Mouse (Mus musculus) G1E (cell line): ENCODE data around the gene Rnf123. TPM values are rescaled to one million over a fixed set of nuclear protein-coding genes. Genes with fewer than 3 reads are reported as not detected.

ENCODE experiments used
- ATAC-seq: 2 replicates; pipeline ENCODE4 v1.8.0; 2016; ENCODE audit warnings: mild to moderate bottlenecking; ENCODE audit not compliant: insufficient number of reproducible peaks, poor library complexity, low FRiP score, severe bottlenecking; ENCODE audit errors: extremely low read depth
- DNase-seq: peaks from one replicate; pipeline ENCODE4 v3.0.0; 2012; ENCODE audit warnings: low spot score
- H3K27me3 ChIP-seq: 2 replicates; pipeline ENCODE4 v1.6.1; 2012; ENCODE audit warnings: mild to moderate bottlenecking, low read length, inconsistent platforms; ENCODE audit not compliant: insufficient read depth
- H3K36me3 ChIP-seq: replicated peaks from 2 replicates; pipeline ENCODE3; 2012; ENCODE audit warnings: mild to moderate bottlenecking, inconsistent platforms
- H3K4me1 ChIP-seq: 2 replicates; pipeline ENCODE4 v1.6.1; 2012; ENCODE audit warnings: low read depth, low read length, inconsistent platforms, mixed read lengths; ENCODE audit not compliant: insufficient read depth
- H3K4me3 ChIP-seq: 2 replicates; pipeline ENCODE4 v1.5.1; 2012; ENCODE audit warnings: low read depth, mild to moderate bottlenecking, inconsistent platforms, low read length, moderate library complexity, mixed read lengths
- H3K9me3 ChIP-seq: replicated peaks from 2 replicates; pipeline ENCODE4 v1.6.1; 2012; ENCODE audit warnings: inconsistent platforms
- CTCF ChIP-seq: IDR thresholded peaks from 2 replicates; pipeline ENCODE4 v1.5.1; 2012; ENCODE audit warnings: low read depth, low read length, inconsistent platforms, mixed read lengths
- GATA1 ChIP-seq: IDR thresholded peaks from 2 replicates; pipeline ENCODE4 v1.6.1; 2012; ENCODE audit warnings: borderline replicate concordance, low read length, inconsistent platforms, mixed read lengths
- GATA2 ChIP-seq: IDR thresholded peaks from 2 replicates; pipeline ENCODE4 v1.6.1; 2012; ENCODE audit warnings: low read depth, low read length, inconsistent platforms, borderline replicate concordance
- POLR2AphosphoS5 ChIP-seq: IDR thresholded peaks from 2 replicates; pipeline ENCODE4 v1.6.1; 2012; ENCODE audit warnings: low read depth, low read length, inconsistent platforms; ENCODE audit not compliant: insufficient replicate concordance
- TAL1 ChIP-seq: conservative IDR thresholded peaks from 2 replicates; pipeline ENCODE4 v1.6.1; 2012; ENCODE audit warnings: low read depth, low read length, inconsistent platforms, mixed read lengths
- polyA plus RNA-seq: library from polyadenylated mRNA; stranded (reverse); fragments of >175 nt; gene quantifications from 2 replicates; pipeline ENCODE4 v1.2.3, GENCODE M21; 2012
- total RNA-seq, 2 experiments: library from RNA; stranded (forward) in 1 of 2; stranded (reverse) in 1 of 2; fragments of 200-1000 nt in 1 of 2; fragments of >200 nt in 1 of 2; fragmentation: Nextera tagmentation in 1 of 2; gene quantifications; 2 replicates each; pipeline ENCODE4 v1.2.3; 2014 to 2017

The Rnf123 gene
- total and polyA plus RNA-seq, 3 experiments: 18.6 to 255 (median 74.5) TPM

GRCm38 (mm10) chr9:108082549-108082948 lies 597 bp downstream of the Rnf123 start:
- DNase-seq (no peak), ATAC-seq (no peak)
- Histone ChIP-seq H3K4me3 (no peak overlapping the region; the same call in 1 of the 2 replicates), H3K9me3 (no peaks in the 10 kb centered on the region), H3K27me3 (no peaks in the 10 kb centered on the region), H3K36me3 (peaks cover 71% of the 10 kb centered on the region), H3K4me1 (peaks cover 87% of the 10 kb centered on the region)
- TF ChIP-seq TAL1: no peak
- TF ChIP-seq CTCF: no peak
- TF ChIP-seq POLR2AphosphoS5: no peak
- no peak for TF ChIP-seq GATA1
- no peak for TF ChIP-seq GATA2

GRCm38 (mm10) chr9:108080168-108080567 lies 3.0 kb downstream of the Rnf123 start, which contains the start of gene Mst1:
TSS of gene Mst1 (plus strand) at chr9:108080436.
- ATAC-seq: peak; percentile 91
- H3K4me1 ChIP-seq: peaks cover 75% of the 10 kb centered on the region

GRCm38 (mm10) chr9:108073141-108073930 lies 9.8 kb downstream of the Rnf123 start:
- ATAC-seq (no peak), DNase-seq (no peak)
- Histone ChIP-seq H3K27me3 (no peaks in the 10 kb centered on the region), H3K4me1 (peaks cover 22% of the 10 kb centered on the region), H3K9me3 (no peaks in the 10 kb centered on the region), H3K4me3 (no peak overlapping the region), H3K36me3 (peaks cover 86% of the 10 kb centered on the region)
- no peak for TF ChIP-seq POLR2AphosphoS5
- TF ChIP-seq TAL1: no peak
- no peak for TF ChIP-seq GATA1
- no peak for TF ChIP-seq CTCF
- no peak for TF ChIP-seq GATA2

More at GRCm38 (mm10) chr9:108080168-108080567, 3.0 kb downstream of the Rnf123 start, which contains the start of gene Mst1:
- TF ChIP-seq GATA1 (no peak), TAL1 (no peak), CTCF (no peak), POLR2AphosphoS5 (no peak)
- DNase-seq: peak; percentile 97
- Histone ChIP-seq H3K9me3 (no peaks in the 10 kb centered on the region), H3K4me3 (peak within 1 kb of the TSS; percentile 88), H3K36me3 (peaks cover 65% of the 10 kb centered on the region), H3K27me3 (no peaks in the 10 kb centered on the region)

GRCm38 (mm10) chr9:108072481-108072924 lies 10.6 kb downstream of the Rnf123 start:
- H3K4me1 ChIP-seq: peaks cover 19% of the 10 kb centered on the region

GRCm38 (mm10) chr9:108071801-108072200 lies 11.3 kb downstream of the Rnf123 start:
- Histone ChIP-seq H3K36me3 (peaks cover 90% of the 10 kb centered on the region), H3K27me3 (no peaks in the 10 kb centered on the region), H3K9me3 (no peaks in the 10 kb centered on the region), H3K4me3 (no peak overlapping the region), H3K4me1 (peaks cover 13% of the 10 kb centered on the region)
- ATAC-seq: no peak
- DNase-seq: no peak
- no peak for TF ChIP-seq GATA1
- TF ChIP-seq TAL1: no peak
- no peak for TF ChIP-seq POLR2AphosphoS5
- no peak for TF ChIP-seq CTCF
- TF ChIP-seq GATA2: no peak

More at GRCm38 (mm10) chr9:108072481-108072924, 10.6 kb downstream of the Rnf123 start:
- H3K27me3 ChIP-seq: no peaks in the 10 kb centered on the region
- H3K4me3 ChIP-seq: no peak overlapping the region
- ATAC-seq: no peak
- H3K36me3 ChIP-seq: peaks cover 90% of the 10 kb centered on the region
- no peak for DNase-seq
- H3K9me3 ChIP-seq: no peaks in the 10 kb centered on the region
- TF ChIP-seq GATA2 (no peak), TAL1 (no peak), GATA1 (no peak), CTCF (no peak), POLR2AphosphoS5 (no peak)

GRCm38 (mm10) chr9:108069529-108069928 lies 13.6 kb downstream of the Rnf123 start:
- Histone ChIP-seq H3K36me3 (peaks cover 98% of the 10 kb centered on the region), H3K4me1 (peaks cover 13% of the 10 kb centered on the region), H3K9me3 (no peaks in the 10 kb centered on the region), H3K27me3 (no peaks in the 10 kb centered on the region), H3K4me3 (no peak overlapping the region)
- TF ChIP-seq POLR2AphosphoS5 (no peak), GATA2 (no peak), TAL1 (no peak)
- no peak for ATAC-seq
- DNase-seq: no peak
